Mouse (Mus musculus): ENCODE data around the gene Filip1l.

The Filip1l gene

GRCm38 (mm10) chr16:57484043-57484795 is 131.3 kb downstream of the Filip1l start:
- DNase-seq (ENCODE audit: low spot score): no peak

DNA sequence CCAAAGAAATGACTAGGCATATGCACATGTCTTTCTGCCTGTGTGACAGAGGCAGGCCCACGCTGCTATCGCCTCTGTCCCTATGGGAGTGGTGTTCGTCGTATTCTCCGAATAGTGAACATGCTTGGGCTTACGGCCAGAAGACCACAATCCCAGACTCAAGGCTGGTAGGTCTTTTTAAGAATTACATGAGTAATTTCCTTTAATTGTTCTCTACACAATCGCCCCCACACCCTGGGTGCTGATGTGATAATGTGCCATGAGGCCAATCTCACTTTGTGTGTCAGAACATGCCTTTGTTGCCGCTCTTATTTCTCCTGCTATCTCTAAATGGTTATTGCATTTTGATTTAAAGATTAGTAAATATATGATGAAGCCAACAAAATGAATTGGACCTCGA is 132.4 kb downstream of the Filip1l start:
- DNase-seq (ENCODE audit: low spot score): no peak

- DNase-seq (ENCODE audit: low spot score): no peak
Observed at GRCm38 (mm10) chr16:57486266-57486665, 133.4 kb downstream of the Filip1l start.

DNA sequence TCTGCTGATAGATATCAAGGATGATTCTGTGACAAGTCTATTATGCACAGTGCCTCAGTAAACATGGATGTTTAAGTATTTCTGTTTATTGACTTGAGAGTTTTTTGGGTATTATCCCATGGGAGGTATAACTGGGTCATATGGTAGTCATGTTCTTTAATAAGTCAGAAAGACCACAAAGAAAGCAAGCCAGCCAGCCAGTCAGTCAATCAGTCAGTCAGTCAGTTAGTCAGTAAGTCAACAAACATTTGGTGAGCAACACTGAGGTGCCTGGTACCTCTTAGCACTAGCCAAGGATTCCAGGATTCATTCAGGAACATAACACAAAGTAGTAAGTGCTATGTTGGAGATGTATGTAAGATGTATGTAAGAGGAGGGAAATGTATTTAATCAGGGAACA is 135.8 kb downstream of the Filip1l start:
- DNase-seq (ENCODE audit: low spot score): no peak

DNA sequence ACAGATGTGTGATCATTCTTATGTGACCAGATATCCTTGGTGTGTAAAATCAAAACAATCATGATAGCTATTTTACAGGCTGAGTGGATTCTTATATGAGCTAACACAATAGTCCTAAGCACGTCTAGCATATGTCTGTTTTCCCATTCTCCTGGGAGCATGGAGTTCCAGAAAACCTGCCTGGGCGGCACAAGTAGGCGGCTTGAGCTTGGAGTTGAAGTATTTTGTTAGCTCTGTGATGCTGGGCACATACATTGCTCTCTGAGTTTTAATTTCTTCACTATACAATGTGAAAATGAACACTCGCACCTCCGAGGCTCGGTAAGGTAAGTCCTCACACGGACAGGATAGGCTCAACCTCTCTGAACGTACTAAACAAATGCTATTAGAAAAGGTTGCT is 137.8 kb downstream of the Filip1l start:
- no peak for DNase-seq (ENCODE audit: low spot score)

DNA sequence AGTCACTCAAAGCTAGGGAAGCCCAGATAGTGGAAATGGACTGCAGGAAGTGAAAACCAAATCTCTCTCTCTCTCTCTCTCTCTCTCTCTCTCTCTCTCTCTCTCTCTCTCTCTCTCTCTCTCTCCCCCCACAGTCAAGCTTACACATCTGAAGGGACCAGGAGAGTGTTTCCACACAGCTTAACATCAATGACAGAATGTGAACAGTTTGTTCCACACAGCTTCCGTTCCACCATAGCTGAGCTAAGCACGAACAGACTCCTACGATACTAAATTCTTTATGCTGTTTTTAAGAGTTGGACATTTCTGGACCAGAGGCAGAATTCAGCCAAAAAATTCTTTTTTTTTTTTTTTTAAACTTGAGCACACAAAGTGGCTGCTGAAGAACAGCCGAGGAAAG is 139.0 kb downstream of the Filip1l start:
- DNase-seq (ENCODE audit: low spot score): no peak

GRCm38 (mm10) chr16:57495476-57496203 is 142.7 kb downstream of the Filip1l start:
- DNase-seq (ENCODE audit: low spot score): no peak

GRCm38 (mm10) chr16:57496437-57497173 is 143.7 kb downstream of the Filip1l start:
- DNase-seq (ENCODE audit: low spot score): no peak

- DNase-seq (ENCODE audit: low spot score): no peak
Observed at GRCm38 (mm10) chr16:57500851-57501250, 148.0 kb downstream of the Filip1l start.

- DNase-seq (ENCODE audit: low spot score): no peak
Observed at GRCm38 (mm10) chr16:57502230-57502629, 149.3 kb downstream of the Filip1l start.

- no peak for DNase-seq (ENCODE audit: low spot score)
Observed at GRCm38 (mm10) chr16:57502761-57503160, 149.9 kb downstream of the Filip1l start.

DNA sequence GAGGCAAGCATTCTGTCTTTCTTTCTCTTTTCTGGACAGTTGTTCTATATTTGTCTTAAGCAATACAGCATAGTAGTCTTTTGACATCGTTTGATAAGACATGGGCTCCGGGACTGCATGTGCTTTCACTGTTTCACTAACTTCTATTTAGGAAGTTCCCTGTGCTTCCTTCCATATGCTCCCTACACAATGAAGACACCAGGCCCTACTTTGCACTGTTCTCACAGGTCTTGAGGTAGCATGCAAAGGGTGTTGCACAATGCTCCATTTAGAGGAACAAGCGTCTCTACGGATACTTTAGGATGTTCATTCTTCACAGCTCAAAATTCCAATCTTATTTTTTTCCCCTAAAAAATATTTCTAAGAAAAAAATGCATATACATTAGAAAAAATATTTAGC is 151.8 kb downstream of the Filip1l start:
- no peak for DNase-seq (ENCODE audit: low spot score)

GRCm38 (mm10) chr16:57506133-57506532 is 153.2 kb downstream of the Filip1l start:
- DNase-seq (ENCODE audit: low spot score): no peak

DNA sequence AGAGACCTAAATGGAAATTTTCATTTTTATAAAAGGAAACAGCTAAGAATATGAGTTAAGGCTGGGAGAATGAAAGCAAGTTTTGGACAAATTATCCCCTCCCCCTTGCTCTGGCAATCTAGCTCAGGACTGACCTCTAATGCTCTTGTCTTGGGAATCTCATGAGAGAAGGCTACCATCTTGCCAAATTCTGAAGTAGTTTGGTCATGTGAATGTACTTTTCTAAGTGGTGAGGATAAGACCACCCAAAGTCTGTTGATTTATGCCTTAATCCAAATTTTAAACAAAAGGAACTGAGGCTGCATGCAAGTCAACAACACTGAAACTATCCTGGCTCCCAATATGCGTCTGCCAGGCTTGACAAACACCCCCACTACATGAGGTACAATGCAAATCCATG is 155.5 kb downstream of the Filip1l start:
- no peak for DNase-seq (ENCODE audit: low spot score)

DNA sequence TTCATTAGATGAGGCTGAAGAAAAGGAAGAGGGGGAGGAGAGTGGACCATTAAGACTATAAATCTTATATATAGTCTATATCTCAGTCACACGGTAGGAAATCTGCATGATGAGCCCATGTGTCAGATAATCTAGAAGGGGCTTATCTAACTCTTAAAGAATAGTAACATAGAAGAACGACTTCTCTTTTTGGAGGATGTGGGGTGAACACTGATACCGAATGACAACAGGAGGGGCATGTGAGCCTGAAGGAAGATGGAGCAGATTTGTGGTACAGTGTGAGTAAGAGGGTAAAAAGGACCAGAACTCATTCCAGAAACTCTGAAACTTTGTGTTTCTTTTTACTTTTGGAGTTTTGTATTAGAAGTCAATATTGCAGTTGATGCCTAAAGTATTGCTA is 156.2 kb downstream of the Filip1l start:
- no peak for DNase-seq (ENCODE audit: low spot score)

- no peak for DNase-seq (ENCODE audit: low spot score)
Observed at GRCm38 (mm10) chr16:57513562-57513961, 160.7 kb downstream of the Filip1l start.

DNA sequence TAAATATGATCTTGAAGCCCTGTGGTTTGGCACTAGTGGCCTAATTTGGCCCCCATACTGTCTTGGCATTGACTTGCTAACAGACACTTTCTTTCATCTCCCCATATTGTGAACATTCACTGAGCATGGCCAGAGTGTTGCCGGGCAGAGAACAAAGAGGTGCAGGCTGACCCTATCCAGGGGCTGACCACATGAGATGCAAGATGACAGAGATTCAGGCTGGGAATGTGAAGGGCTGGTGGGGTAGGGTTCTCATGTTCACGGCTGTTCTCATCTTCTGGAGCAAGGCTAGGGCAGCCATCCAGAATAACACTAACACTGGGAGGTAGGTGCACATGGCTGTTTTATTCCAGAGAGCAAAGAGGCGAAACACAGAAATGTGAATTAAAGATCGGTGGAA is 161.5 kb downstream of the Filip1l start:
- no peak for DNase-seq (ENCODE audit: low spot score)

GRCm38 (mm10) chr16:57515636-57516035 is 162.7 kb downstream of the Filip1l start:
- no peak for DNase-seq (ENCODE audit: low spot score)

- DNase-seq (ENCODE audit: low spot score): no peak
Observed at GRCm38 (mm10) chr16:57525046-57525445, 172.2 kb downstream of the Filip1l start.

- no peak for DNase-seq (ENCODE audit: low spot score)
Observed at GRCm38 (mm10) chr16:57525476-57525875, 172.6 kb downstream of the Filip1l start.

DNA sequence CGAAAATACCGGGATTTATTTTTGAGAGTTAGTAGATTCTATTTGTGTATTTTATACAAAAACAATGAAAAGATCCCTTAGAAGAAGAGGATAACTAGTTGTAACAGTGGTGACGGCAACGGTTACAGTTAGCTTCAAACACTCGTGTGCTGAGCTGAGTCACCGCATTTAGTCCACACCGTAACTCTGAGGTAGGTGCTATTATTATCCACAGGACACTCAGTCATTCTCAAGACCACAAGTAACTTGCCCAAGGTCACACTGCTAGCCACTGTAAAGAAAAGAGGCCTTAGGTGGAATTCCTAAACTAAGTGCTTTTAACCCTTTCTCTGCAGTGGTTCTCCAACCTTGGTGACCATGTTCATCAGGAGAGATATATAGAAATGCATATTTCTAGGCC is 174.0 kb downstream of the Filip1l start:
- DNase-seq (ENCODE audit: low spot score): no peak

DNA sequence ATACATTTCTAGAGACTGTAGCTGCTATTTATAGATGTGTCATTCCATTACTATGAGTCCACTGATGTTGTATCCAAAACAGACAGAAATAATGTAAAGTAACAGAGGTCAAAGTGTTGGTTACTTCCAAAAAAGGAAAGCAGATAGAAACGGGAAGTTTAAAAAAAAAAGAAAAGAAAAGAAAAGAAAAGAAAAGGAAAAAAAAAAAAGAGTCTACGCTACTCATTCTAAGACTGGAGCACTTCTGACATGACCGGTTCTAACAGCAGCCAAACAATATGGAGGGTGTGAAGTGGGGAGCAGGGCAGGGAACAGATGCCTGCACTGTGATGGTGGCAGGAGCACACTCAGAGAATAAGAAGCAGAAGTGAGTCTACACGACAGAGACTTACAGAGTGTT is 175.6 kb downstream of the Filip1l start:
- no peak for DNase-seq (ENCODE audit: low spot score)

DNA sequence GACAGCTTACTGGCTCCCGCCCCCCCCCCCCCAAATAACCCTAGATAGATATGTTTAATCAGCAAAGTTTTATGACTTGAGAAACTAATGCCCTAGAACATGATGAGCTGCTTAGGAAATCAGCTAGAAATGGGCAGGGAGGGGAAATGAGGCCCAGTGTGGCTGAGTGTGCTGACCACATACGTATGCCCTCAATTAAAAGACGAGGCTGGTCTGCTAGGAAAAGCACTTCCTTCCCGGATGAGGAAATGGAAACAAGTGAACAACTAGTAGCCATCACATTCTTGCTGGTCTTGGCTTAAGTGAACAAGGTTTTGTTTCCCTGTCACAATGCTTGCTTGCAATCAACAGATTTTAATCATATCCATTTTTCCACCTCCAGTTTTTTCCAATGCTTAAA is 177.7 kb downstream of the Filip1l start:
- DNase-seq (ENCODE audit: low spot score): no peak

Measured in ovary, adult 18-20 months (tissue).